Mouse (Mus musculus): ENCODE data around the gene Snrpa. TPM values are rescaled to one million over a fixed set of nuclear protein-coding genes. Genes with fewer than 3 reads are reported as not detected.
A peak's percentile ranks its signal among the peaks of the same experiment; 100 is the strongest.
"Not testable (repeated sequence)": the region's sequence is repeated elsewhere in the genome, so short reads cannot be mapped to it uniquely, and the experiment has no call there.

Gene Snrpa
- polyA plus RNA-seq (2021), result 89.3 TPM

- H3K27me3 ChIP-seq, result no peaks in the 10 kb centered on the region
- CTCF ChIA-PET, result interaction anchor here (1.1 kb wide), 1 partner anchor 35 kb away, joined by 4 read pairs; no protein-coding TSS in a partner anchor
- in situ Hi-C loops (cut with MboI; ENCODE audit: low pct_unique_long_range_greater_than_20kb), result loop anchor here (25.0 kb wide), 1 partner anchor 291 kb away; the partner anchor contains the start of genes Prx and Sertad1
- peak; percentile 98 for ATAC-seq
- peak; percentile 94 for DNase-seq (ENCODE audit: low read depth, low spot score)
- POLR2A ChIA-PET, result no interaction called here
- TF ChIP-seq CTCF (IDR thresholded peaks at IDR 0.05), result no peak
Measured at GRCm38 (mm10) chr7:27195681-27196611, at the start of gene Snrpa, which contains the start of gene BC024978. Gene Snrpa (minus strand): TSS chr7:27196271. Gene BC024978 (plus strand): TSS chr7:27195781.

GRCm38 (mm10) chr7:27244088-27244487 is 48.0 kb upstream of the Snrpa start:
- in situ Hi-C loops (cut with MboI; ENCODE audit: low pct_unique_long_range_greater_than_20kb); POLR2A ChIA-PET; DNase-seq (ENCODE audit: low read depth, low spot score); H3K27me3 ChIP-seq; ATAC-seq: not testable (repeated sequence)
- CTCF ChIA-PET, result interaction anchor here (2.0 kb wide), 1 partner anchor 12 kb away, joined by 4 read pairs; no protein-coding TSS in a partner anchor
- peak; percentile 67 for TF ChIP-seq CTCF (IDR thresholded peaks at IDR 0.05)

GRCm38 (mm10) chr7:27243211-27243610 is 47.1 kb upstream of the Snrpa start:
- no peak for DNase-seq (ENCODE audit: low read depth, low spot score)
- no peak for TF ChIP-seq CTCF (IDR thresholded peaks at IDR 0.05)
- POLR2A ChIA-PET, result no interaction called here

GRCm38 (mm10) chr7:27238568-27238967 is 42.5 kb upstream of the Snrpa start:
- POLR2A ChIA-PET, result no interaction called here
- CTCF ChIA-PET, result no interaction called here
- ATAC-seq (no peak), DNase-seq (ENCODE audit: low read depth, low spot score) (no peak)
- TF ChIP-seq CTCF (IDR thresholded peaks at IDR 0.05), result no peak
- in situ Hi-C loops (cut with MboI; ENCODE audit: low pct_unique_long_range_greater_than_20kb), result no loop called here
- H3K27me3 ChIP-seq, result no peaks in the 10 kb centered on the region

More at GRCm38 (mm10) chr7:27243211-27243610, 47.1 kb upstream of the Snrpa start:
- H3K27me3 ChIP-seq, result no peaks in the 10 kb centered on the region
- CTCF ChIA-PET, result interaction anchor here (2.0 kb wide), 1 partner anchor 13 kb away, joined by 4 read pairs; no protein-coding TSS in a partner anchor
- in situ Hi-C loops (cut with MboI; ENCODE audit: low pct_unique_long_range_greater_than_20kb), result no loop called here
- ATAC-seq, result no peak

- ChIA-PET CTCF (no interaction called here), POLR2A (interaction anchor here (0.6 to 0.8 kb wide), 2 partner anchors 30 to 36 kb away, joined by 3 read pairs; no protein-coding TSS in a partner anchor)
- no peaks in the 10 kb centered on the region for H3K27me3 ChIP-seq
- DNase-seq (ENCODE audit: low read depth, low spot score) (no peak), ATAC-seq (no peak)
- TF ChIP-seq CTCF (IDR thresholded peaks at IDR 0.05), result peak; percentile 50
- in situ Hi-C loops (cut with MboI; ENCODE audit: low pct_unique_long_range_greater_than_20kb), result no loop called here
Measured at GRCm38 (mm10) chr7:27237527-27237926, 41.5 kb upstream of the Snrpa start.

GRCm38 (mm10) chr7:27235726-27236125 is 39.7 kb upstream of the Snrpa start:
- no peak for TF ChIP-seq CTCF (IDR thresholded peaks at IDR 0.05)

GRCm38 (mm10) chr7:27233300-27233699 is 37.2 kb upstream of the Snrpa start:
- CTCF ChIA-PET, result interaction anchor here (0.8 to 2.7 kb wide), 3 partner anchors 11 to 73 kb away, joined by 3 to 9 read pairs (median 3); no protein-coding TSS in a partner anchor
- POLR2A ChIA-PET, result no interaction called here
- no peak for TF ChIP-seq CTCF (IDR thresholded peaks at IDR 0.05)
- in situ Hi-C loops (cut with MboI; ENCODE audit: low pct_unique_long_range_greater_than_20kb), result no loop called here
- H3K27me3 ChIP-seq, result no peaks in the 10 kb centered on the region
- ATAC-seq, result no peak
- DNase-seq (ENCODE audit: low read depth, low spot score), result no peak

More at GRCm38 (mm10) chr7:27235726-27236125, 39.7 kb upstream of the Snrpa start:
- DNase-seq (ENCODE audit: low read depth, low spot score) (no peak), ATAC-seq (no peak)
- in situ Hi-C loops (cut with MboI; ENCODE audit: low pct_unique_long_range_greater_than_20kb), result no loop called here
- CTCF ChIA-PET, result no interaction called here
- no peaks in the 10 kb centered on the region for H3K27me3 ChIP-seq
- POLR2A ChIA-PET, result no interaction called here

- DNase-seq (ENCODE audit: low read depth, low spot score) (peak; percentile 85), ATAC-seq (peak; percentile 77)
- no peak for TF ChIP-seq CTCF (IDR thresholded peaks at IDR 0.05)
- POLR2A ChIA-PET, result interaction anchor here (0.6 kb wide), 1 partner anchor 100 kb away, joined by 3 read pairs; no protein-coding TSS in a partner anchor
- in situ Hi-C loops (cut with MboI; ENCODE audit: low pct_unique_long_range_greater_than_20kb), result no loop called here
- H3K27me3 ChIP-seq, result no peaks in the 10 kb centered on the region
- CTCF ChIA-PET, result interaction anchor here (0.8 to 2.7 kb wide), 3 partner anchors 11 to 72 kb away, joined by 3 to 9 read pairs (median 3); no protein-coding TSS in a partner anchor
Measured at GRCm38 (mm10) chr7:27232781-27233281, 36.8 kb upstream of the Snrpa start, which contains the start of gene Coq8b. Gene Coq8b (plus strand): TSS chr7:27233023.

GRCm38 (mm10) chr7:27231693-27232331 is 35.7 kb upstream of the Snrpa start:
- no peak for TF ChIP-seq CTCF (IDR thresholded peaks at IDR 0.05)
- DNase-seq (ENCODE audit: low read depth, low spot score), result peak; percentile 97
- CTCF ChIA-PET, result interaction anchor here (0.5 to 2.7 kb wide), 3 partner anchors 42 to 102 kb away, joined by 3 to 9 read pairs (median 3); no protein-coding TSS in a partner anchor
- no peaks in the 10 kb centered on the region for H3K27me3 ChIP-seq
- POLR2A ChIA-PET, result interaction anchor here (1.3 kb wide), 1 partner anchor 34 kb away, joined by 3 read pairs; no protein-coding TSS in a partner anchor
- peak; percentile 40 for ATAC-seq
- in situ Hi-C loops (cut with MboI; ENCODE audit: low pct_unique_long_range_greater_than_20kb), result no loop called here

GRCm38 (mm10) chr7:27230781-27231180 is 34.7 kb upstream of the Snrpa start:
- in situ Hi-C loops (cut with MboI; ENCODE audit: low pct_unique_long_range_greater_than_20kb), result no loop called here
- POLR2A ChIA-PET, result interaction anchor here (1.3 kb wide), 1 partner anchor 33 kb away, joined by 3 read pairs; no protein-coding TSS in a partner anchor
- DNase-seq (ENCODE audit: low read depth, low spot score) (no peak), ATAC-seq (no peak)
- no peak for TF ChIP-seq CTCF (IDR thresholded peaks at IDR 0.05)
- CTCF ChIA-PET, result interaction anchor here (0.6 to 2.7 kb wide), 3 partner anchors 35 to 70 kb away, joined by 3 to 9 read pairs (median 4); partner anchors contain the start of genes BC024978 and Snrpa
- H3K27me3 ChIP-seq, result no peaks in the 10 kb centered on the region
